Mouse (Mus musculus): Measurements from ENCODE around the gene Pold1. TPM values are rescaled to one million over a fixed set of nuclear protein-coding genes. Genes with fewer than 3 reads are reported as not detected.

The Pold1 gene
- polyA plus RNA-seq, 2 experiments: 37.5 to 46.7 TPM

- ATAC-seq (ENCODE audit: insufficient read depth) (no peak), DNase-seq (ENCODE audit: low read depth in 3 of 3, low spot score in 3 of 3) (no peak)
- Histone ChIP-seq H3K27me3 (ENCODE audit: control insufficient read depth, insufficient read depth, low read length) (peaks cover 32% of the 10 kb centered on the region), H3K9ac (replicated peaks) (no peak overlapping the region), H3K4me2 (ENCODE audit: low read depth) (no peak overlapping the region), H3K36me3 (replicated peaks; ENCODE audit: control insufficient read depth, insufficient read depth, low read depth) (no peaks in the 10 kb centered on the region), H3K4me3 (ENCODE audit: insufficient read depth in 1 of 2, low read depth in 2 of 2, low read length in 2 of 2) (no peak overlapping the region), H3K9me3 (ENCODE audit: control insufficient read depth, low read length) (no peaks in the 10 kb centered on the region), H3K4me1 (replicated peaks; ENCODE audit: control insufficient read depth in 2 of 2, insufficient read depth in 2 of 2, low read length in 1 of 2) (no peaks in the 10 kb centered on the region), H3K27ac (no peak overlapping the region)
- 48% methylated on average over 1 of the region's 1 CpGs for WGBS (ENCODE audit: insufficient replicate concordance)
- TF ChIP-seq CTCF (IDR thresholded peaks at IDR 0.05; ENCODE audit: low read depth) (no peak), EP300 (IDR thresholded peaks at IDR 0.05; ENCODE audit: low read depth) (no peak)
Measured at GRCm38 (mm10) chr7:44583146-44583545, 34.5 kb upstream of the Pold1 start.

- WGBS (ENCODE audit: insufficient replicate concordance): 37% methylated on average over 5 of the region's 5 CpGs
Measured at GRCm38 (mm10) chr7:44582709-44583108, 34.1 kb upstream of the Pold1 start.

GRCm38 (mm10) chr7:44581637-44582036 is 33.0 kb upstream of the Pold1 start:
- 45% methylated on average over 6 of the region's 6 CpGs for WGBS (ENCODE audit: insufficient replicate concordance)
- Histone ChIP-seq H3K4me1 (replicated peaks; ENCODE audit: control insufficient read depth in 2 of 2, insufficient read depth in 2 of 2, low read length in 1 of 2) (no peaks in the 10 kb centered on the region), H3K4me2 (ENCODE audit: low read depth) (no peak overlapping the region), H3K27me3 (ENCODE audit: control insufficient read depth, insufficient read depth, low read length) (peaks cover 16% of the 10 kb centered on the region), H3K9me3 (ENCODE audit: control insufficient read depth, low read length) (no peaks in the 10 kb centered on the region), H3K27ac (no peak overlapping the region), H3K4me3 (ENCODE audit: insufficient read depth in 1 of 2, low read depth in 2 of 2, low read length in 2 of 2) (no peak overlapping the region), H3K9ac (replicated peaks) (no peak overlapping the region), H3K36me3 (replicated peaks; ENCODE audit: control insufficient read depth, insufficient read depth, low read depth) (no peaks in the 10 kb centered on the region)
- ATAC-seq (ENCODE audit: insufficient read depth): no peak
- TF ChIP-seq CTCF (IDR thresholded peaks at IDR 0.05; ENCODE audit: low read depth) (no peak), EP300 (IDR thresholded peaks at IDR 0.05; ENCODE audit: low read depth) (no peak)
- DNase-seq (ENCODE audit: low read depth in 3 of 3, low spot score in 3 of 3): no peak

More at GRCm38 (mm10) chr7:44582709-44583108, 34.1 kb upstream of the Pold1 start:
- Histone ChIP-seq H3K36me3 (replicated peaks; ENCODE audit: control insufficient read depth, insufficient read depth, low read depth) (no peaks in the 10 kb centered on the region), H3K9me3 (ENCODE audit: control insufficient read depth, low read length) (no peaks in the 10 kb centered on the region), H3K9ac (replicated peaks) (no peak overlapping the region), H3K4me3 (ENCODE audit: insufficient read depth in 1 of 2, low read depth in 2 of 2, low read length in 2 of 2) (no peak overlapping the region), H3K4me1 (replicated peaks; ENCODE audit: control insufficient read depth in 2 of 2, insufficient read depth in 2 of 2, low read length in 1 of 2) (no peaks in the 10 kb centered on the region), H3K27me3 (ENCODE audit: control insufficient read depth, insufficient read depth, low read length) (peaks cover 27% of the 10 kb centered on the region), H3K27ac (no peak overlapping the region), H3K4me2 (ENCODE audit: low read depth) (no peak overlapping the region)
- ATAC-seq (ENCODE audit: insufficient read depth) (no peak), DNase-seq (ENCODE audit: low read depth in 3 of 3, low spot score in 3 of 3) (no peak)
- TF ChIP-seq CTCF (IDR thresholded peaks at IDR 0.05; ENCODE audit: low read depth) (no peak), EP300 (IDR thresholded peaks at IDR 0.05; ENCODE audit: low read depth) (no peak)

GRCm38 (mm10) chr7:44576333-44576844 is 27.7 kb upstream of the Pold1 start:
- Histone ChIP-seq H3K36me3 (replicated peaks; ENCODE audit: control insufficient read depth, insufficient read depth, low read depth) (no peaks in the 10 kb centered on the region), H3K9ac (replicated peaks) (no peak overlapping the region), H3K27me3 (ENCODE audit: control insufficient read depth, insufficient read depth, low read length) (no peaks in the 10 kb centered on the region), H3K27ac (no peak overlapping the region), H3K9me3 (ENCODE audit: control insufficient read depth, low read length) (no peaks in the 10 kb centered on the region), H3K4me3 (ENCODE audit: insufficient read depth in 1 of 2, low read depth in 2 of 2, low read length in 2 of 2) (no peak overlapping the region), H3K4me2 (ENCODE audit: low read depth) (no peak overlapping the region), H3K4me1 (replicated peaks; ENCODE audit: control insufficient read depth in 2 of 2, insufficient read depth in 2 of 2, low read length in 1 of 2) (no peaks in the 10 kb centered on the region)
- ATAC-seq (ENCODE audit: insufficient read depth): no peak
- TF ChIP-seq CTCF (IDR thresholded peaks at IDR 0.05; ENCODE audit: low read depth) (no peak), EP300 (IDR thresholded peaks at IDR 0.05; ENCODE audit: low read depth) (no peak)
- WGBS (ENCODE audit: insufficient replicate concordance): 27% methylated on average over 5 of the region's 5 CpGs
- DNase-seq (ENCODE audit: low read depth in 3 of 3, low spot score in 3 of 3): no peak

GRCm38 (mm10) chr7:44572956-44573484 is 24.4 kb upstream of the Pold1 start:
- no peak overlapping the region for H3K4me3 ChIP-seq (ENCODE audit: insufficient read depth in 1 of 2, low read depth in 2 of 2, low read length in 2 of 2)
- no peak overlapping the region for H3K9ac ChIP-seq (replicated peaks)
- H3K27me3 ChIP-seq (ENCODE audit: control insufficient read depth, insufficient read depth, low read length): no peaks in the 10 kb centered on the region
- DNase-seq (ENCODE audit: low read depth in 3 of 3, low spot score in 3 of 3) (no peak), ATAC-seq (ENCODE audit: insufficient read depth) (no peak)
- no peaks in the 10 kb centered on the region for H3K4me1 ChIP-seq (replicated peaks; ENCODE audit: control insufficient read depth in 2 of 2, insufficient read depth in 2 of 2, low read length in 1 of 2)
- no peak overlapping the region for H3K27ac ChIP-seq
- no peaks in the 10 kb centered on the region for H3K9me3 ChIP-seq (ENCODE audit: control insufficient read depth, low read length)
- TF ChIP-seq CTCF (IDR thresholded peaks at IDR 0.05; ENCODE audit: low read depth) (no peak), EP300 (IDR thresholded peaks at IDR 0.05; ENCODE audit: low read depth) (no peak)
- H3K36me3 ChIP-seq (replicated peaks; ENCODE audit: control insufficient read depth, insufficient read depth, low read depth): no peaks in the 10 kb centered on the region
- 0 out of 2 replicates have a peak overlapping the region, but pooled peaks have one; percentile 3 for H3K4me2 ChIP-seq (ENCODE audit: low read depth)
- 54% methylated on average over 5 of the region's 5 CpGs for WGBS (ENCODE audit: insufficient replicate concordance)
